Mouse (Mus musculus): Measurements from ENCODE around the gene Scn11a. TPM values are rescaled to one million over a fixed set of nuclear protein-coding genes. Genes with fewer than 3 reads are reported as not detected.

The Scn11a gene
- 0.05 TPM in 1 of 2 replicates, not detected in the other for polyA plus RNA-seq (2015; fragmentation: Nextera tagmentation; extraction: Ambion mirVana)

GRCm38 (mm10) chr9:119825297-119825696 lies at the start of gene Scn11a:
Scn11a (minus strand) TSS chr9:119825456.

GRCm38 (mm10) chr9:119719222-119719621 lies 106.0 kb downstream of the Scn11a start, which contains the start of gene Scn10a:
Scn10a (minus strand) TSS chr9:119719322.

Other genes with a start within 250 kb of the Scn11a start
- gene Scn5a, start 246.4 kb downstream of the Scn11a start, polyA plus RNA-seq (2015; fragmentation: Nextera tagmentation; extraction: Ambion mirVana): 1.2 and 3.3 TPM in 2 replicates
- 0.02 TPM in 1 of 2 replicates, not detected in the other for gene Scn10a, start 106.1 kb downstream of the Scn11a start, polyA plus RNA-seq (2015; fragmentation: Nextera tagmentation; extraction: Ambion mirVana)
- gene Wdr48, start 69.4 kb upstream of the Scn11a start, polyA plus RNA-seq (2015; fragmentation: Nextera tagmentation; extraction: Ambion mirVana): 13.7 and 15.1 TPM in 2 replicates
- gene Gorasp1, start 112.1 kb upstream of the Scn11a start, polyA plus RNA-seq (2015; fragmentation: Nextera tagmentation; extraction: Ambion mirVana): 12.5 and 14.2 TPM in 2 replicates
- not detected in 2 replicates for gene Ttc21a, start 112.2 kb upstream of the Scn11a start, polyA plus RNA-seq (2015; fragmentation: Nextera tagmentation; extraction: Ambion mirVana)
- gene Csrnp1, start 159.2 kb upstream of the Scn11a start, polyA plus RNA-seq (2015; fragmentation: Nextera tagmentation; extraction: Ambion mirVana): 2.4 and 4.7 TPM in 2 replicates
- 32.8 and 40.6 TPM in 2 replicates for gene Xirp1, start 198.1 kb upstream of the Scn11a start, polyA plus RNA-seq (2015; fragmentation: Nextera tagmentation; extraction: Ambion mirVana)
- 4.3 and 5.0 TPM in 2 replicates for gene Cx3cr1, start 244.4 kb upstream of the Scn11a start, polyA plus RNA-seq (2015; fragmentation: Nextera tagmentation; extraction: Ambion mirVana)